Mouse (Mus musculus): ENCODE results near the gene Mrpl58.

DNA sequence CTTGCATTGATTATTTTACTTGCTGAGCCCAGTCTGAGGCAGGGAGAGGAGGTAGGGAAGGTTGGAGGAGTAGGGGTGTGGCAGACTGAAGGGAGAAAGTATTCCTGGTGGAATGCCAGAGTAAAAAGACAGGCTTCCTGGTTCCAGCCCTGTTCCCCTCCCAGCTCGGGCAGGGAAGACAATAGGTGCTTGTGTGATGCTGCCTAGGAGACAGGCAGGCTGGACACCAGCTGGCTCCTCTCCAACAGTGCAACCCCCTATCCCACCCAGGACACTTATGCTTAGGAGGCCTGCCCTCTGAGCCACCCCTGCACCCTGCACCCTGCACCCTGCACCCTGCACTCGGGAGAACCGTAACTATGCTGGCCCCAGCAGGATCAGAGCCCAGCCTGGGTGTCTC is 44.3 kb upstream of the Mrpl58 start:
- TF ChIP-seq EP300 (IDR thresholded peaks at IDR 0.05; ENCODE audit: low read depth) (no peak), CTCF (IDR thresholded peaks at IDR 0.05; ENCODE audit: low read depth) (no peak)

Data from liver, embryonic 14.5 days (tissue).